Mouse (Mus musculus) kidney, embryonic 14.5 days (tissue): Measurements from ENCODE around the gene Jph3. TPM values are rescaled to one million over a fixed set of nuclear protein-coding genes. Genes with fewer than 3 reads are reported as not detected.

ENCODE experiments used
- ATAC-seq: fragments of 200-750 bp; cut with Nextera tagmentation; 2 replicates; pipeline ENCODE4 v1.8.0; 2017; ENCODE audit warnings: moderate number of reproducible peaks, mild to moderate bottlenecking, moderate TSS enrichment, moderate library complexity; ENCODE audit not compliant: low FRiP score, low TSS enrichment
- H3K27ac ChIP-seq: fragments of 300-500 bp; sonication (generic); 2 replicates; pipeline ENCODE4 v1.5.1; 2014; ENCODE audit warnings: low read depth, mild to moderate bottlenecking, low read length, moderate library complexity, mixed read lengths
- H3K27me3 ChIP-seq: fragments of 300-500 bp; sonication (generic); 2 replicates; pipeline ENCODE4 v1.6.1; 2014; ENCODE audit warnings: mild to moderate bottlenecking, low read length; ENCODE audit not compliant: control insufficient read depth, insufficient read depth
- H3K36me3 ChIP-seq: fragments of 300-500 bp; sonication (generic); 2 replicates; pipeline ENCODE4 v1.6.1; 2014; ENCODE audit warnings: low read length, mixed read lengths; ENCODE audit not compliant: control insufficient read depth, insufficient read depth
- H3K4me1 ChIP-seq: fragments of 300-500 bp; sonication (generic); 2 replicates; pipeline ENCODE4 v1.6.1; 2014; ENCODE audit warnings: low read length, mixed read lengths; ENCODE audit not compliant: control insufficient read depth, insufficient read depth
- H3K4me2 ChIP-seq: fragments of 300-500 bp; sonication (generic); replicated peaks from 2 replicates; pipeline ENCODE4 v1.6.1; 2014; ENCODE audit warnings: low read depth, mild to moderate bottlenecking, low read length
- H3K4me3 ChIP-seq: fragments of 300-500 bp; sonication (generic); 2 replicates; pipeline ENCODE4 v1.5.1; 2014; ENCODE audit warnings: mild to moderate bottlenecking, low read length
- H3K9ac ChIP-seq: fragments of 300-500 bp; sonication (generic); 2 replicates; pipeline ENCODE4 v1.6.1; 2014; ENCODE audit warnings: low read depth, mild to moderate bottlenecking, low read length, moderate library complexity
- H3K9me3 ChIP-seq: fragments of 300-500 bp; sonication (generic); 2 replicates; pipeline ENCODE4 v1.6.1; 2016; ENCODE audit warnings: low read length; ENCODE audit not compliant: control insufficient read depth
- WGBS: fragments of 180-500 bp; shearing (Covaris S2); extraction: QIAGEN DNeasy Blood & Tissue Kit; methylation state at CpG from one replicate; pipeline ENCODE4 v1.1.7; 2014; 5-methylcytosine and 5-hydroxymethylcytosine counted together
- polyA plus RNA-seq: library from polyadenylated mRNA; unstranded; fragments of >200 nt; fragmentation: Nextera tagmentation; extraction: Ambion mirVana; gene quantifications from 2 replicates; pipeline ENCODE4 v1.2.1, GENCODE M21; 2014

Jph3 gene
- polyA plus RNA-seq, 1 experiment from 2014 or later: 0.46 TPM

GRCm38 (mm10) chr8:121808032-121808431, 78.6 kb downstream of the Jph3 start:
- no peaks in the 10 kb centered on the region for H3K4me1 ChIP-seq
- no peak overlapping the region for H3K9ac ChIP-seq
- ATAC-seq: no peak
- H3K36me3 ChIP-seq: peaks cover 54% of the 10 kb centered on the region
- no peak overlapping the region for H3K4me2 ChIP-seq
- no peak overlapping the region for H3K4me3 ChIP-seq
- H3K27me3 ChIP-seq: no peaks in the 10 kb centered on the region
- no peaks in the 10 kb centered on the region for H3K9me3 ChIP-seq
- WGBS: 81% methylated on average over 11 of the region's 11 CpGs
- no peak overlapping the region for H3K27ac ChIP-seq

- no peaks in the 10 kb centered on the region for H3K4me1 ChIP-seq
- 93% methylated on average over 11 of the region's 11 CpGs for WGBS
- H3K36me3 ChIP-seq: peaks cover 56% of the 10 kb centered on the region
- no peaks in the 10 kb centered on the region for H3K9me3 ChIP-seq
- H3K4me3 ChIP-seq: no peak overlapping the region
- H3K4me2 ChIP-seq: no peak overlapping the region
- H3K27ac ChIP-seq: no peak overlapping the region
- no peaks in the 10 kb centered on the region for H3K27me3 ChIP-seq
- no peak overlapping the region for H3K9ac ChIP-seq
- ATAC-seq: no peak
These were observed 80.2 kb downstream of the Jph3 start for GRCm38 (mm10) chr8:121809524-121810155.

GRCm38 (mm10) chr8:121811502-121811901, 82.1 kb downstream of the Jph3 start:
- Histone ChIP-seq H3K4me1 (no peaks in the 10 kb centered on the region), H3K4me2 (no peak overlapping the region), H3K27me3 (no peaks in the 10 kb centered on the region), H3K9me3 (no peaks in the 10 kb centered on the region), H3K27ac (no peak overlapping the region), H3K36me3 (peaks cover 44% of the 10 kb centered on the region), H3K4me3 (no peak overlapping the region), H3K9ac (no peak overlapping the region)
- WGBS: 91% methylated on average over 3 of the region's 3 CpGs
- ATAC-seq: no peak

GRCm38 (mm10) chr8:121811931-121812570, 82.6 kb downstream of the Jph3 start:
- Histone ChIP-seq H3K9ac (no peak overlapping the region), H3K36me3 (peaks cover 39% of the 10 kb centered on the region), H3K4me1 (no peaks in the 10 kb centered on the region), H3K9me3 (no peaks in the 10 kb centered on the region), H3K27ac (no peak overlapping the region), H3K27me3 (no peaks in the 10 kb centered on the region), H3K4me2 (no peak overlapping the region), H3K4me3 (no peak overlapping the region)
- no peak for ATAC-seq
- 98% methylated on average over 12 of the region's 12 CpGs for WGBS

- no peaks in the 10 kb centered on the region for H3K4me1 ChIP-seq
- no peak overlapping the region for H3K27ac ChIP-seq
- peaks cover 45% of the 10 kb centered on the region for H3K36me3 ChIP-seq
- H3K9ac ChIP-seq: no peak overlapping the region
- H3K9me3 ChIP-seq: no peaks in the 10 kb centered on the region
- H3K27me3 ChIP-seq: no peaks in the 10 kb centered on the region
- H3K4me2 ChIP-seq: no peak overlapping the region
- ATAC-seq: no peak
- 92% methylated on average over 7 of the region's 7 CpGs for WGBS
- no peak overlapping the region for H3K4me3 ChIP-seq
These were observed 88.8 kb downstream of the Jph3 start for GRCm38 (mm10) chr8:121818226-121818625.

GRCm38 (mm10) chr8:121820840-121821239, 91.4 kb downstream of the Jph3 start:
- ATAC-seq: no peak
- 79% methylated on average over 6 of the region's 6 CpGs for WGBS
- Histone ChIP-seq H3K4me2 (no peak overlapping the region), H3K27me3 (no peaks in the 10 kb centered on the region), H3K4me3 (no peak overlapping the region), H3K36me3 (peaks cover 26% of the 10 kb centered on the region; the same call in 1 of the 2 replicates), H3K27ac (no peak overlapping the region), H3K4me1 (no peaks in the 10 kb centered on the region), H3K9me3 (no peaks in the 10 kb centered on the region), H3K9ac (no peak overlapping the region)

- no peak for ATAC-seq
- no peaks in the 10 kb centered on the region for H3K9me3 ChIP-seq
- no peaks in the 10 kb centered on the region for H3K4me1 ChIP-seq
- no peak overlapping the region for H3K9ac ChIP-seq
- H3K27ac ChIP-seq: no peak overlapping the region
- H3K4me2 ChIP-seq: no peak overlapping the region
- no peak overlapping the region for H3K4me3 ChIP-seq
- WGBS: 87% methylated on average over 11 of the region's 11 CpGs
- H3K36me3 ChIP-seq: peaks cover 26% of the 10 kb centered on the region; the same call in 1 of the 2 replicates
- H3K27me3 ChIP-seq: no peaks in the 10 kb centered on the region
These were observed 91.9 kb downstream of the Jph3 start for GRCm38 (mm10) chr8:121821320-121821719.

GRCm38 (mm10) chr8:121821770-121822169, 92.3 kb downstream of the Jph3 start:
- ATAC-seq: no peak
- H3K27me3 ChIP-seq: no peaks in the 10 kb centered on the region
- WGBS: 92% methylated on average over 9 of the region's 9 CpGs
- no peaks in the 10 kb centered on the region for H3K9me3 ChIP-seq
- no peak overlapping the region for H3K27ac ChIP-seq
- no peak overlapping the region for H3K4me2 ChIP-seq
- no peaks in the 10 kb centered on the region for H3K4me1 ChIP-seq
- H3K9ac ChIP-seq: no peak overlapping the region
- peaks cover 26% of the 10 kb centered on the region; the same call in 1 of the 2 replicates for H3K36me3 ChIP-seq
- no peak overlapping the region for H3K4me3 ChIP-seq

GRCm38 (mm10) chr8:121827726-121828125, 98.3 kb downstream of the Jph3 start:
- no peak; the same call in 1 of the 2 replicates for ATAC-seq
- peaks cover 12% of the 10 kb centered on the region; the same call in 1 of the 2 replicates for H3K4me1 ChIP-seq
- H3K36me3 ChIP-seq: no peaks in the 10 kb centered on the region
- WGBS: 93% methylated on average over 5 of the region's 5 CpGs
- H3K9ac ChIP-seq: no peak overlapping the region
- H3K27me3 ChIP-seq: no peaks in the 10 kb centered on the region
- no peaks in the 10 kb centered on the region for H3K9me3 ChIP-seq
- no peak overlapping the region for H3K4me2 ChIP-seq
- no peak overlapping the region for H3K27ac ChIP-seq
- H3K4me3 ChIP-seq: no peak overlapping the region
